Mouse (Mus musculus) embryo, embryonic 10.5 days (tissue): Measurements from ENCODE around the gene Pikfyve.

ENCODE experiments used
- DNase-seq: peaks from one replicate; pipeline ENCODE4 v3.0.0-alpha.2; 2015; ENCODE audit warnings: low spot score

Gene Pikfyve

DNA sequence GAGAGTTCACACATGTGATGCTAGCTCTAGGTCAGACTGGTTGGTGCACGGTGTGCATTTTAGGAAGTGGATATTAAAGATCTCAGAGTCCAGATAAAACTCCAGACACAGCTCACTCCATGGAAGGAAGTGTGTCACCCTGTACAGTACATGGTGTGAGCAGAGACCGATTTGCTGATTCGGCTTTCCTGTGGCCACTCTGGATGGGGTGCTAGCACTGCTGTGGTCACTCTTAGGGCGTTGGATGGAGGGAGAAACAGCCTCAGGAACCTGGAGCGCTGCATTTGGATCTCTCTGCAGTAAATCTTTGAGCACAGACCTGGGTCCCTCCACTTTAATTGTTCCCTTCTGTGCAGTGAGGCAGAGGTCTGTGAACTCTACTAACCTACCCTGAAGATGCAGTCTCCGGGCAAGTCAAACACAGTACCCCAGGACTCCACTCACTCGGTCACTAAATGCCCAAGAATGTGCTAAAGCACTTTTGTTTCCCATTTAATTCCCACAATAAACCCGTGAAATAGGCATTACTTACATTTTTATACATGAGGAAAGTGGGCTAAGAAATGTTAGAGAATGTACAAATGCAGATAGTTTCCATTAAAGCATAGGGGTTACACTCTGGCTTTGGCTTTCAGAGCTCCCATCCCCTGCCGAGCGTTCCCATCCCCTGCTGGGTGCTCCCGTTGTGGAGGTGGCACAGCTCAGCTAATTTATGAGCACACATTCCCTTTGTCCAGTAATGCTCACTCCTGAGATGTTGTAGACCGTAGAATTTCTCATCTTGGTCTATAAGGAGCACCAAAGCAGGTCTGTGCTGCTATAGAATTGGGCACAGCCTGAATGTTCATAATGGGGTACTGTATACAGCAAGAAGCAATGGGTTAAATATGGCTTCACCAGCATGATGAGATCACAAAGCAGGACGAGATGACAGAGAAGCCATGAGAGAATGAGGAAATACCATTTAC lies 127.9 kb downstream of the Pikfyve start:
- DNase-seq: no peak

DNA sequence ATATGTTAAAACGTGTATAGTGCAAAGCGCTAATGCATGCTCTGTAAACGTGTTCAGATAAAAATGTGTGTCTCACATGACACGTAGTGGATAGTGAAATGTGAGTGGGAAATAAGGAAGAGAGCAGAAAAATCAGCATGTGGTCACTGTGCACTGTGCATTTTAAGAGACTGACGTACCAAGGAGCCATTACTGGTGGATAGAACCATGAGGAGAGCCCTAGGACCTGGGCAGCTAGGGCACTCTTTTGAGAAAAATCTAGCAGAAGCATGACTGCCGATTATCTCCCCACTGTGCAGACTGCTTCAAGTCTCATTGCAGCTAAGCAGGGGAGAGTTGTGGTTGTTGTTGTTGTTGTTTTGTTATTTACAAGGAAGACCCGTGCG lies 128.5 kb downstream of the Pikfyve start:
- no peak for DNase-seq
